Mouse (Mus musculus): ENCODE results near the gene Abcf3. TPM values are rescaled to one million over a fixed set of nuclear protein-coding genes. Genes with fewer than 3 reads are reported as not detected.

The Abcf3 gene
- polyA plus RNA-seq, 1 experiment from 2014 or later = 50.9 TPM

- no peaks in the 10 kb centered on the region for H3K27me3 ChIP-seq (replicated peaks; ENCODE audit: control insufficient read depth, insufficient read depth, low read length)
- H3K9me3 ChIP-seq (ENCODE audit: control insufficient read depth, low read length) = no peaks in the 10 kb centered on the region
- H3K9ac ChIP-seq (ENCODE audit: low read depth, low read length) = no peak overlapping the region
- H3K27ac ChIP-seq (ENCODE audit: low read depth, low read length) = no peak overlapping the region
- no peak overlapping the region for H3K4me3 ChIP-seq (ENCODE audit: low read depth, low read length)
- 90% methylated on average over 6 of the region's 6 CpGs for WGBS
- H3K4me2 ChIP-seq = no peak overlapping the region
- no peak for ATAC-seq (replicated peaks; ENCODE audit: low FRiP score)
- peaks cover 52% of the 10 kb centered on the region for H3K36me3 ChIP-seq (ENCODE audit: control insufficient read depth, insufficient read depth, low read length)
- DNase-seq (ENCODE audit: low spot score) = no peak
- H3K4me1 ChIP-seq (replicated peaks; ENCODE audit: control insufficient read depth, insufficient read depth, low read length) = no peaks in the 10 kb centered on the region
Observed at GRCm38 (mm10) chr16:20555000-20555399, 6.6 kb downstream of the Abcf3 start.

DNA sequence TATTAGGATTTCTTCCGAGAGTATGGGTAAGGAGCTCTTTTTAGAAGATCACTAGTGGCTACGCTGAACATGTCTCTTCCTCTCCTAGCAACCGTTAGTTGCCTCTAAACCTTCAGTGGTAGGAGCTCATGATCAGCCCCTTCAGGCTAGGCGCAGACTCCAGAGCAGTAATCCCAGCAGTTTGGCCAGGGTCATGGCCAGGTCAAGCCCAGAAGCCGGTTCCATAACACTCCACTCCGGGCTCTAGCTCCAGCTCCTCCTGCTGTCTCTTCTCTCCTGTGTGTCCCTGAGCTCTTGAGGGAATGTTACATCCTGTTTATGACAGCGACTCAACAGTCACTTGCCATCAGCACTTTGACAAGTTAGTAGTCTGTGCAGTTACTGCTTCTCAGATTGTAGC lies 9.0 kb downstream of the Abcf3 start:
- Histone ChIP-seq H3K36me3 (ENCODE audit: control insufficient read depth, insufficient read depth, low read length) (peaks cover 52% of the 10 kb centered on the region), H3K27me3 (replicated peaks; ENCODE audit: control insufficient read depth, insufficient read depth, low read length) (no peaks in the 10 kb centered on the region), H3K27ac (ENCODE audit: low read depth, low read length) (no peak overlapping the region), H3K4me3 (ENCODE audit: low read depth, low read length) (no peak overlapping the region), H3K9ac (ENCODE audit: low read depth, low read length) (no peak overlapping the region), H3K9me3 (ENCODE audit: control insufficient read depth, low read length) (no peaks in the 10 kb centered on the region), H3K4me1 (replicated peaks; ENCODE audit: control insufficient read depth, insufficient read depth, low read length) (no peaks in the 10 kb centered on the region), H3K4me2 (no peak overlapping the region)
- WGBS = 75% methylated on average over 7 of the region's 7 CpGs
- ATAC-seq (replicated peaks; ENCODE audit: low FRiP score) = no peak
- DNase-seq (ENCODE audit: low spot score) = no peak

- H3K4me1 ChIP-seq (replicated peaks; ENCODE audit: control insufficient read depth, insufficient read depth, low read length) = no peaks in the 10 kb centered on the region
- no peak overlapping the region for H3K9ac ChIP-seq (ENCODE audit: low read depth, low read length)
- H3K36me3 ChIP-seq (ENCODE audit: control insufficient read depth, insufficient read depth, low read length) = peaks cover 26% of the 10 kb centered on the region
- H3K4me2 ChIP-seq = no peak overlapping the region
- H3K27ac ChIP-seq (ENCODE audit: low read depth, low read length) = no peak overlapping the region
- no peaks in the 10 kb centered on the region for H3K9me3 ChIP-seq (ENCODE audit: control insufficient read depth, low read length)
- WGBS = 74% methylated on average over 1 of the region's 1 CpGs
- ATAC-seq (replicated peaks; ENCODE audit: low FRiP score) (no peak), DNase-seq (ENCODE audit: low spot score) (no peak)
- no peaks in the 10 kb centered on the region for H3K27me3 ChIP-seq (replicated peaks; ENCODE audit: control insufficient read depth, insufficient read depth, low read length)
- no peak overlapping the region for H3K4me3 ChIP-seq (ENCODE audit: low read depth, low read length)
Observed at GRCm38 (mm10) chr16:20565075-20565474, 16.7 kb downstream of the Abcf3 start.

- H3K9ac ChIP-seq (ENCODE audit: low read depth, low read length) = no peak within 1 kb of the TSS
- peak within 1 kb of the TSS; percentile 52 for H3K4me3 ChIP-seq (ENCODE audit: low read depth, low read length)
- DNase-seq (ENCODE audit: low spot score) = no peak
- H3K27me3 ChIP-seq (replicated peaks; ENCODE audit: control insufficient read depth, insufficient read depth, low read length) = peaks cover 70% of the 10 kb centered on the region
- H3K4me1 ChIP-seq (replicated peaks; ENCODE audit: control insufficient read depth, insufficient read depth, low read length) = peaks cover 24% of the 10 kb centered on the region
- no peaks in the 10 kb centered on the region for H3K9me3 ChIP-seq (ENCODE audit: control insufficient read depth, low read length)
- 2% methylated on average over 24 of the region's 24 CpGs for WGBS
- peak within 1 kb of the TSS; percentile 90 for H3K4me2 ChIP-seq
- no peak; the same call in 1 of the 2 replicates for ATAC-seq (replicated peaks; ENCODE audit: low FRiP score)
- no peaks in the 10 kb centered on the region for H3K36me3 ChIP-seq (ENCODE audit: control insufficient read depth, insufficient read depth, low read length)
- H3K27ac ChIP-seq (ENCODE audit: low read depth, low read length) = no peak within 1 kb of the TSS
Observed at GRCm38 (mm10) chr16:20589366-20589938, 41.1 kb downstream of the Abcf3 start, which contains the start of gene Vwa5b2. Vwa5b2 (plus strand) TSS chr16:20589471.

- peaks cover 72% of the 10 kb centered on the region for H3K27me3 ChIP-seq (replicated peaks; ENCODE audit: control insufficient read depth, insufficient read depth, low read length)
- ATAC-seq (replicated peaks; ENCODE audit: low FRiP score) = peak; percentile 36
- H3K4me1 ChIP-seq (replicated peaks; ENCODE audit: control insufficient read depth, insufficient read depth, low read length) = peaks cover 30% of the 10 kb centered on the region
- H3K9ac ChIP-seq (ENCODE audit: low read depth, low read length) = no peak overlapping the region
- under 1% methylated on average over 39 of the region's 39 CpGs for WGBS
- no peak overlapping the region for H3K27ac ChIP-seq (ENCODE audit: low read depth, low read length)
- peak overlapping the region; percentile 90 for H3K4me2 ChIP-seq
- peak overlapping the region; percentile 52 for H3K4me3 ChIP-seq (ENCODE audit: low read depth, low read length)
- no peaks in the 10 kb centered on the region for H3K9me3 ChIP-seq (ENCODE audit: control insufficient read depth, low read length)
- DNase-seq (ENCODE audit: low spot score) = peak; percentile 55
- no peaks in the 10 kb centered on the region for H3K36me3 ChIP-seq (ENCODE audit: control insufficient read depth, insufficient read depth, low read length)
Observed at GRCm38 (mm10) chr16:20589939-20590679, 41.7 kb downstream of the Abcf3 start.

GRCm38 (mm10) chr16:20590680-20591038 lies 42.3 kb downstream of the Abcf3 start:
- Histone ChIP-seq H3K27ac (ENCODE audit: low read depth, low read length) (no peak overlapping the region), H3K9me3 (ENCODE audit: control insufficient read depth, low read length) (no peaks in the 10 kb centered on the region), H3K4me2 (peak overlapping the region; percentile 90), H3K27me3 (replicated peaks; ENCODE audit: control insufficient read depth, insufficient read depth, low read length) (peaks cover 72% of the 10 kb centered on the region), H3K9ac (ENCODE audit: low read depth, low read length) (no peak overlapping the region), H3K4me3 (ENCODE audit: low read depth, low read length) (peak overlapping the region; percentile 52), H3K4me1 (replicated peaks; ENCODE audit: control insufficient read depth, insufficient read depth, low read length) (peaks cover 35% of the 10 kb centered on the region), H3K36me3 (ENCODE audit: control insufficient read depth, insufficient read depth, low read length) (no peaks in the 10 kb centered on the region)
- ATAC-seq (replicated peaks; ENCODE audit: low FRiP score) (no peak), DNase-seq (ENCODE audit: low spot score) (no peak)
- WGBS = 3% methylated on average over 17 of the region's 17 CpGs

- ATAC-seq (replicated peaks; ENCODE audit: low FRiP score) = no peak
- DNase-seq (ENCODE audit: low spot score) = no peak
- Histone ChIP-seq H3K27ac (ENCODE audit: low read depth, low read length) (no peak overlapping the region), H3K36me3 (ENCODE audit: control insufficient read depth, insufficient read depth, low read length) (no peaks in the 10 kb centered on the region), H3K4me2 (peak overlapping the region; percentile 90), H3K9ac (ENCODE audit: low read depth, low read length) (no peak overlapping the region), H3K27me3 (replicated peaks; ENCODE audit: control insufficient read depth, insufficient read depth, low read length) (peaks cover 71% of the 10 kb centered on the region), H3K4me1 (replicated peaks; ENCODE audit: control insufficient read depth, insufficient read depth, low read length) (peaks cover 41% of the 10 kb centered on the region), H3K9me3 (ENCODE audit: control insufficient read depth, low read length) (no peaks in the 10 kb centered on the region), H3K4me3 (ENCODE audit: low read depth, low read length) (peak overlapping the region; percentile 52)
- WGBS = 6% methylated on average over 48 of the region's 48 CpGs
Observed at GRCm38 (mm10) chr16:20591076-20591705, 42.8 kb downstream of the Abcf3 start.

DNA sequence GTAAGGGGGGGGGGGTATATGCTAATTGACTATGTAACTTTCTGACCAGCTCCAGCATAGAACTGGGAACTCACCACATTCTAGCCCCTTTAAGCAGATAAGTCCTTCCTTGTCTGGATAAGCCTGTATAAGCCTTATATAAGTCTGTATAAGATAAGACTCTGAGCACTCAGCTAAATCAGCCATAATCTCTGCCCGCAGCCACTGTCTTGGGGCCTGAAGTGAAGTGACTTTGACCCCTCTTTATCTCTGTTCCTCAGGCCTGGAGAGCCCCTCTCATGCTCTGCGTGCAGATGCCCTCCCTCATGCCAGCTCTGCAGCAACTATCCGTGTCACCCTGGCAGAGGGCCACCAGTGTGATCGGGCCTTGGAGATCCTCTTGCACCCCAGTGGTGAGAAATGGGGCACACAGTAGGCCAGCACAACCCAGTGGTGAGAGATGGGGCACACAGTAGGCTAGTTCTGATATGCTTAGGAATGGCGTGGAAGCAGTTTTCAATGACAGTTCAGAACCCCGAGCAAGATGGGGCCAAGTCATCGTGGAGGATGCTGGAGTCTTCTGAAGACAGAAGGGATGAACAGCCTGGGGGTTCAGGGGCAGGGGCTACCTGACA lies 46.8 kb downstream of the Abcf3 start:
- H3K9me3 ChIP-seq (ENCODE audit: control insufficient read depth, low read length) = no peaks in the 10 kb centered on the region
- ATAC-seq (replicated peaks; ENCODE audit: low FRiP score) = peak; percentile 94
- no peak for DNase-seq (ENCODE audit: low spot score)
- no peak overlapping the region for H3K27ac ChIP-seq (ENCODE audit: low read depth, low read length)
- no peak overlapping the region for H3K9ac ChIP-seq (ENCODE audit: low read depth, low read length)
- 50% methylated on average over 7 of the region's 7 CpGs for WGBS
- H3K27me3 ChIP-seq (replicated peaks; ENCODE audit: control insufficient read depth, insufficient read depth, low read length) = peaks cover 44% of the 10 kb centered on the region
- no peak overlapping the region for H3K4me3 ChIP-seq (ENCODE audit: low read depth, low read length)
- H3K36me3 ChIP-seq (ENCODE audit: control insufficient read depth, insufficient read depth, low read length) = no peaks in the 10 kb centered on the region
- H3K4me2 ChIP-seq = peak overlapping the region; percentile 27
- peaks cover 36% of the 10 kb centered on the region for H3K4me1 ChIP-seq (replicated peaks; ENCODE audit: control insufficient read depth, insufficient read depth, low read length)
